Mouse (Mus musculus): ENCODE measurements around the gene Oprl1.

The Oprl1 gene

GRCm38 (mm10) chr2:181714903-181715326, at the start of gene Oprl1:
Gene Oprl1 (plus strand): TSS chr2:181715016.
- ChIA-PET POLR2A (interaction anchor here (0.7 kb wide), 7 partner anchors 31 to 456 kb away, joined by 3 to 7 read pairs (median 5); no protein-coding TSS in a partner anchor), CTCF (interaction anchor here in 3 of 4 experiments (0.6 to 1.0 kb wide), 4 partner anchors 10 to 170 kb away, joined by 3 to 14 read pairs (median 4); no protein-coding TSS in a partner anchor)

DNA sequence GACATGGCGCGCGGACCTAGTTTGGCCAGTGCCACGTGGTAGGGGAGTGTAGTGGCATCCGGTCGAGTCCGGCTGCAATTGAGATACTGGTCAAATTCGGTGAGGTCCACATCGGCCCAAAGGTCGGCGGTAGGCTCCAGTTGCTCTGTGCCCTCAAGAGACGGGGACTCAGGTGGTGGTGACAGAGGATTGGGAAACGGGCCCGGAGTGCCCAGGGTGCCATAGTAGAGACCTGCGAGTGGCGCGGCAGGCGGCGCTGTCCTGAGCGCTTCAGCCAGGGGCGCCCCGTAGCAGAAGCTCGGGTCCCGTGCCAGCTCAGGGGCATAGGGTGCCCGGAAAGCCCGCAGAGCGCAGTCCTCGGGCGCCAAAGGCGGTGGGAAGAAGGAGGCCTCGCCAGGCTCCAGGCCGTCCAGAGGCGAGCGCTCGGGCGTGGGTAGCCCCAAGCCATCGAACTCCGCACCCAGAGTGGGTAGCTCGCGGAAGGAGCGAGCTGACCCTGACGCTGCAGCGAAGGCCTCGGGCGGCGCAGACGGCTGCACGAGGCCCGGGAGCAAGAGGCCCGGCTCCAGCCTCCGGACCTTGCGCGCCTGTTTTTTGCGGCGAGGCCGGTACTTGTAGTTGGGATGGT, 44.4 kb upstream of the Oprl1 start:
- ChIA-PET CTCF (interaction anchor here (0.5 to 4.9 kb wide), 16 partner anchors 8 to 1548 kb away, joined by 3 to 32 read pairs (median 4); partner anchors contain the start of genes Tcea2 (in 2 of the 4), Gm29797 (in 1 of the 4) and Tpd52l2 (in 1 of the 4)), POLR2A (interaction anchor here in 3 of 4 experiments (0.5 to 2.9 kb wide), 13 partner anchors 8 to 822 kb away, joined by 3 to 11 read pairs (median 3); partner anchors contain the start of genes Dnajc5 (in 1 of the 3), Samd10 (in 1 of the 3) and Tcea2 (in 1 of the 3))

GRCm38 (mm10) chr2:181670913-181671311, 43.9 kb upstream of the Oprl1 start:
- CTCF ChIA-PET = interaction anchor here (0.5 to 4.9 kb wide), 17 partner anchors 8 to 1548 kb away, joined by 3 to 32 read pairs (median 4); partner anchors contain the start of genes Tcea2 (in 2 of the 4), Gm29797 (in 1 of the 4) and Tpd52l2 (in 1 of the 4)
- POLR2A ChIA-PET = interaction anchor here in 3 of 4 experiments (0.9 to 2.9 kb wide), 13 partner anchors 8 to 213 kb away, joined by 3 to 11 read pairs (median 3); partner anchors contain the start of genes Dnajc5 (in 2 of the 3), Samd10 (in 1 of the 3) and Tcea2 (in 1 of the 3)

GRCm38 (mm10) chr2:181671326-181671725, 43.5 kb upstream of the Oprl1 start, which contains the start of gene Sox18:
Gene Sox18 (minus strand): TSS chr2:181671640.
- ChIA-PET CTCF (interaction anchor here in 3 of 4 experiments (0.5 to 4.9 kb wide), 9 partner anchors 9 to 105 kb away, joined by 3 to 29 read pairs (median 3); partner anchors contain the start of gene Tcea2 (in 1 of the 3)), POLR2A (interaction anchor here in 3 of 4 experiments (0.7 to 2.9 kb wide), 11 partner anchors 8 to 213 kb away, joined by 3 to 11 read pairs (median 3); partner anchors contain the start of genes Dnajc5 (in 2 of the 3) and Tcea2 (in 1 of the 3))

DNA sequence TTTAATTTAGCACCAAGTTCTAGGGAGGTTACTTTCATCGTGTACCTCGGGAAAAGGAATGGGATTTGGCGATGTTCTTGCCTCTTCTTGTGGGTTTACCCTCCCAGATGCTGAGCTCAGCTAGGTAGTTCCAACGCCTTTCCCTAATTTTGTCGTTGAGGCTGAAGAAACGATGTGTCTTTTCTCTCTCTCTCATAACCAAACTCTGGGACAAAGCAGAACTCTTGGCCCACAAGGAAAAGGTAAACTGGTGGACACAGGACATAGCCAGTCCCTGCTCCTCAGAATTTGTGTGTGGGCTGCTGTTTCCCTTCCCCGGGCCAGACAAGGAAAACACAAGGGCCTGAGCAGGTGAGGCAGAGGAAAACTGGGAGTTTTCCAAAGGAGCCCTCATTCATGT, 42.8 kb upstream of the Oprl1 start:
- POLR2A ChIA-PET = interaction anchor here in 3 of 4 experiments (0.7 to 2.8 kb wide), 8 partner anchors 8 to 214 kb away, joined by 3 to 10 read pairs (median 4); partner anchors contain the start of genes Dnajc5 (in 2 of the 3) and Tcea2 (in 1 of the 3)
- CTCF ChIA-PET = interaction anchor here in 2 of 4 experiments (0.9 to 4.9 kb wide), 3 partner anchors 9 to 51 kb away, joined by 3 to 29 read pairs (median 3); no protein-coding TSS in a partner anchor

- ChIA-PET POLR2A (interaction anchor here in 3 of 4 experiments (0.6 to 2.1 kb wide), 12 partner anchors 9 to 149 kb away, joined by 3 to 5 read pairs (median 4); partner anchors contain the start of gene Gm29797 (in 1 of the 3)), CTCF (interaction anchor here (0.5 to 4.9 kb wide), 9 partner anchors 14 to 151 kb away, joined by 3 to 29 read pairs (median 4); no protein-coding TSS in a partner anchor)
Measured at GRCm38 (mm10) chr2:181673501-181673900, 41.3 kb upstream of the Oprl1 start.

- POLR2A ChIA-PET = interaction anchor here in 3 of 4 experiments (0.6 to 1.7 kb wide), 7 partner anchors 12 to 182 kb away, joined by 3 to 4 read pairs (median 4); partner anchors contain the start of gene Abhd16b (in 1 of the 3)
- CTCF ChIA-PET = interaction anchor here in 2 of 4 experiments (1.3 to 2.8 kb wide), 2 partner anchors 15 to 30 kb away, joined by 4 to 12 read pairs; no protein-coding TSS in a partner anchor
Measured at GRCm38 (mm10) chr2:181674934-181675333, 39.9 kb upstream of the Oprl1 start.

DNA sequence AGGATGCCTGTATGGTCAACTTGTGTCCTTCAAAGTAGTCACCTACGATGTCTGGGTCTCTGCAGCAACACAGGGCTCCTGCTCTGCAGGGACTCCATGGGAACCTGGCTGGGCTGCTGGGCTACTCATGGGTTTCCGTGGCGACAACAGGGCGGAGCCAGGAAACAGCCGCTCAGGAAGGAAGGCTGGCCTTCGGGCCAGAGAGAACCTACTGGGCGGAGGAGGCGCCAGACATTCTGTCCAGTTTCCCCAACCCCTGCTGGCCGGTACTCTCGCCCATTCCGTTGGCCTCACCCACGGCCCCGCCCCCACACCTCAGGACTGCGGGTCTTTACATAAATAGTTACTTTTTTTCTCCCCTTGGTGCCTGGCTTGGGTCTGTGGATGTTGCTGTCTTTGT, 39.4 kb upstream of the Oprl1 start:
- CTCF ChIA-PET = interaction anchor here in 1 of 4 experiments (4.7 kb wide), 1 partner anchor 15 kb away, joined by 160 read pairs; the partner anchor contains the start of gene Gm29797
- POLR2A ChIA-PET = interaction anchor here in 3 of 4 experiments (1.1 to 1.7 kb wide), 3 partner anchors 12 to 14 kb away, joined by 3 to 4 read pairs (median 4); no protein-coding TSS in a partner anchor

- CTCF ChIA-PET = interaction anchor here in 3 of 4 experiments (0.6 to 5.8 kb wide), 9 partner anchors 15 to 714 kb away, joined by 3 to 160 read pairs (median 3); partner anchors contain the start of genes Gm29797 (in 1 of the 3) and Polr3k (in 1 of the 3)
- POLR2A ChIA-PET = interaction anchor here in 2 of 4 experiments (0.6 to 2.2 kb wide), 6 partner anchors 13 to 25 kb away, joined by 3 to 11 read pairs (median 4); partner anchors contain the start of gene Lkaaear1 (in 1 of the 2)
Measured at GRCm38 (mm10) chr2:181676424-181676823, 38.4 kb upstream of the Oprl1 start.

- CTCF ChIA-PET = interaction anchor here (0.5 to 5.8 kb wide), 10 partner anchors 16 to 155 kb away, joined by 3 to 160 read pairs (median 3); partner anchors contain the start of gene Gm29797 (in 1 of the 4)
- POLR2A ChIA-PET = interaction anchor here in 2 of 4 experiments (0.5 to 2.2 kb wide), 6 partner anchors 14 to 179 kb away, joined by 3 to 11 read pairs (median 4); partner anchors contain the start of gene Lkaaear1 (in 1 of the 2)
Measured at GRCm38 (mm10) chr2:181677096-181677754, 37.6 kb upstream of the Oprl1 start.

GRCm38 (mm10) chr2:181677755-181678098, 37.1 kb upstream of the Oprl1 start:
- ChIA-PET POLR2A (interaction anchor here in 3 of 4 experiments (0.6 to 3.2 kb wide), 10 partner anchors 8 to 307 kb away, joined by 3 to 18 read pairs (median 7); partner anchors contain the start of genes Gm29797 (in 1 of the 3), Lkaaear1 (in 1 of the 3), Rgs19 (in 1 of the 3) and Samd10 (in 1 of the 3)), CTCF (interaction anchor here (0.5 to 5.8 kb wide), 19 partner anchors 11 to 539 kb away, joined by 3 to 160 read pairs (median 5); partner anchors contain the start of genes Gm29797 (in 1 of the 4) and Polr3k (in 1 of the 4))

DNA sequence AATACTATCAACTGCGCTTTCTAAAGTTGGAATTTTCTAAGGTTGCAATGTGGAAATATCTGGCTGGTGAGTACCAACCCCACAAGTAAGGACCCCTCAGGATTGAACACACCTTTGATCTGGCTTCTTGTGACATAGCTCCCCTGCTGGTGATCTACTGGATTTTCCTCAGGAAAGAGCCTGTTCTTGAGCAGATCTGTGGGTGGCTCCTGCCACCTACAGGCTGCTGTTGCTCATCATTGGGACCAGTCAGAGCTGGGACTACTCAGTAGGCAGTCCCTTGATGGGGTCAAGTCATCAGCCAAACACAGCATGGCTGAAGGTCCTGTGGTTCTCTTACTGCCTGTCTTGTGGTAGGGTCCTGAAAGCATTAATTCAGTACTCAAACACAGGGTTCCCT, 36.0 kb upstream of the Oprl1 start:
- CTCF ChIA-PET = interaction anchor here (0.5 to 5.8 kb wide), 145 partner anchors 8 to 1021 kb away, joined by 3 to 160 read pairs (median 4); partner anchors contain the start of genes Dnajc5 (in 3 of the 4), Gm29797 (in 2 of the 4), Polr3k (in 2 of the 4) and Samd10 (in 2 of the 4)
- POLR2A ChIA-PET = interaction anchor here (0.5 to 4.1 kb wide), 42 partner anchors 8 to 1041 kb away, joined by 3 to 20 read pairs (median 4); partner anchors contain the start of genes Dnajc5 (in 3 of the 4), Rgs19 (in 2 of the 4), Samd10 (in 2 of the 4) and Arfrp1 (in 1 of the 4)

GRCm38 (mm10) chr2:181679951-181680715, 34.7 kb upstream of the Oprl1 start, which contains the start of gene Tcea2:
Gene Tcea2 (plus strand): TSS chr2:181680310.
- POLR2A ChIA-PET = interaction anchor here in 3 of 4 experiments (0.5 to 4.1 kb wide), 26 partner anchors 9 to 646 kb away, joined by 3 to 20 read pairs (median 5); partner anchors contain the start of genes Dnajc5 (in 2 of the 3), Rgs19 (in 2 of the 3), Polr3k (in 1 of the 3) and Samd10 (in 1 of the 3)
- CTCF ChIA-PET = interaction anchor here (0.6 to 5.8 kb wide), 47 partner anchors 9 to 1023 kb away, joined by 3 to 160 read pairs (median 6); partner anchors contain the start of genes Dnajc5 (in 1 of the 4), Gm29797 (in 1 of the 4), Polr3k (in 1 of the 4) and Ppdpf (in 1 of the 4)

- POLR2A ChIA-PET = interaction anchor here in 3 of 4 experiments (0.6 to 4.1 kb wide), 13 partner anchors 9 to 310 kb away, joined by 3 to 20 read pairs (median 4); partner anchors contain the start of genes Rgs19 (in 2 of the 3), Polr3k (in 1 of the 3) and Sox18 (in 1 of the 3)
- CTCF ChIA-PET = interaction anchor here in 3 of 4 experiments (0.6 to 5.8 kb wide), 7 partner anchors 9 to 494 kb away, joined by 3 to 97 read pairs (median 6); partner anchors contain the start of genes Ppdpf (in 1 of the 3) and Sox18 (in 1 of the 3)
Measured at GRCm38 (mm10) chr2:181680716-181681117, 34.1 kb upstream of the Oprl1 start.

DNA sequence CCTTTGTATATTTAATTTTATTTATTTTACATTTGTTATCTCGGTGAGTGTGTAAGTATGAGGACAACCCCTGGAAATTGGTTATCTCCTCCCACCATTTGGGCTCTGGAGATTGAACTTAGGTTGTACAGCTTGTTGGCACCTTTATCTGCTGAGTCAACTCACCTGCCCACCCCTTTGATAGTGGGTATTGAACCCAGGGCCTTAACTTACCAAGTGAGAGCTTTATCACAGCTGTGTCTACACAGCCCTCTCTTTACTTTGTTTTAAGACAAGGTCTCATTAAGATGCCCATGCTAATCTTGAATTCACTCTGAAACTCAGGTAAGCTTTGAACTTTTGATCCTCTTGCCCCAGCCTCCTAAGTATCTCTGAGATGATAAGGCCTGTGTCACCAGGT, 32.8 kb upstream of the Oprl1 start:
- CTCF ChIA-PET = interaction anchor here in 1 of 4 experiments (1.1 kb wide), 1 partner anchor 292 kb away, joined by 3 read pairs; no protein-coding TSS in a partner anchor
- POLR2A ChIA-PET = interaction anchor here in 2 of 4 experiments (1.1 to 4.1 kb wide), 7 partner anchors 8 to 23 kb away, joined by 3 to 20 read pairs (median 4); partner anchors contain the start of gene Rgs19 (in 2 of the 2)

Measured in embryonic stem cell, embryonic (primary cell).